Mouse (Mus musculus): ENCODE measurements around the gene Bcl7c. TPM values are rescaled to one million over a fixed set of nuclear protein-coding genes. Genes with fewer than 3 reads are reported as not detected.

Bcl7c gene
- polyA plus RNA-seq, 1 experiment from 2014 or later = 41.1 TPM

DNA sequence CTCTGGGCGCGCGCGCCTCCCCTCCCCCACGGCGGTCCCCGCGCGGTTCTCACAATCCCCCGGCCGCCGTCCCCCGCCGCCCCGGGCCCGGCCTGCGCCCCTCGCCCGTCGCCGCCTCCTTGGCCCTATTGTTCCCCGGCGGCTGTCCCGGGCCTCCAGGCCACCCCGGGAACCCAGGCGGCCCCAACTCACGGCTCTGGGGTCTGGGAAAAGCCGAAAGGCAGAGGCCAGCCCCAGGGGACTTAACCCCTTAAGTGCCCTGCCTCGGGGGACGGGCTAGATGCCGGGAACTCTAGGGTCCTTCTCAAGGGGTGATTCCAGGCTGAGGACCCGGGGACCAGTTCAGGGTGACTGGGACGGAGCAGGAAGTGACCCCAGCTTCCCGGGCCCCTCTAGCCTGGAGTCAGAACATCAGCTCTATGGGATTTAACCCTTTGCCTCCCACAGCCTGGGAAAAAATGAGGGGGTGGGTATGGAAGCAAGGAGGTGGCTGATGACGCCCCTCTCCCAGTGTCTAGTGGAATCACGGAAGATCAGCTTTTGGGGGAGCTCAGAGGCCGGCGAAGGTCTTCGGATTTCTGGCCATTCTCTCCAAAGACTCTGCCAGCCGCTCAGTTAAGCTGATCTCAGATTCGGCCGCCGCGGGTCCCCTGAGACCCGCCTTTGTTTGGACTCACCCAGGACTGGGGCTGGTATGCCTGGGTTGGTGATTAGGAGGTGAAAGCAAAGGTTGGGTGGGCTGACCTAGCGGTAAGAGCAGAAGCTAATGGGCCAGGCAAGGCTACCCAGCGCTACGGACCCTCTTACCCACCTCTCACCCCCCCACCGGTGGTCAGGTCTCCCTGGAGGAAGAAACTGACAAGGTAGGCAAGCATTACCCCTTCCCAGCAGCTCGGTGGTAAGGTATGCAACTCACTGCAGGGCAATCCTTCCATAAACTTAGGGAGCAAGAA, 93.6 kb downstream of the Bcl7c start, which contains the start of gene Zfp629:
TSS of gene Zfp629 (minus strand) at position 907 of the 953 bp plus-strand sequence.
- Histone ChIP-seq H3K9me3 (ENCODE audit: control insufficient read depth, low read length) (peaks cover 7% of the 10 kb centered on the region; the same call in 1 of the 2 replicates), H3K27ac (replicated peaks in 1 of 2; ENCODE audit: control insufficient read depth in 1 of 2, insufficient read depth in 1 of 2, low read depth in 2 of 2, low read length in 2 of 2) (peak within 1 kb of the TSS; percentile 77 to 89), H3K36me3 (ENCODE audit: control insufficient read depth, insufficient read depth, low read length) (peaks cover 27% of the 10 kb centered on the region), H3K4me2 (ENCODE audit: low read length) (peak within 1 kb of the TSS; percentile 76), H3K27me3 (ENCODE audit: control insufficient read depth, insufficient read depth, low read length) (no peaks in the 10 kb centered on the region), H3K9ac (ENCODE audit: low read length) (peak within 1 kb of the TSS; percentile 94), H3K4me3 (ENCODE audit: control insufficient read depth in 1 of 2, insufficient read depth in 1 of 2, low read depth in 1 of 2, low read length in 2 of 2) (peak within 1 kb of the TSS; percentile 87 to 94), H3K4me1 (ENCODE audit: control insufficient read depth in 2 of 2, insufficient read depth in 2 of 2, low read length in 2 of 2) (peaks cover 8 to 13% of the 10 kb centered on the region in 2 experiments)
- peak; percentile 85 for ATAC-seq (ENCODE audit: insufficient number of reproducible peaks, insufficient read depth, low FRiP score, low read depth)
- 0% methylated on average over 31 of the region's 50 CpGs for WGBS

DNA sequence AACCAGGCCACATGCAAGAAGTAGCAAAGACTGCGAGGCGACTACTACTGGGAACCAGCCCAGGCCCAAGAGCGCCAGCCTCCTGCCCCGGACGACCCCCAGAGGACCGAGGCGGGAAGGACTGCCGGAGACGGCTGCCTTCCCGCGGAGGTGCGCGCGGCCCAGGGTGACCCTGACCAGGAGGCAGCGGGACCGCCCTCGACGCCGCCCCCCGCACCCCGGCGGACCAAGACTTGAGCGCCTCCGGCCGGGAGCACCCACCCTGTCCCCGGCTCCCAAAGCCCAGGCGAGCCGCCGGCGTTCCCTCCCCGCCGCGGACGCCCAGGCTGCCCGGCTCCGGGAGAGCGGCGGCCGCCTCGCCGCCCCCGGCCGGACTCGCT, 94.2 kb downstream of the Bcl7c start:
- Histone ChIP-seq H3K27ac (replicated peaks in 1 of 2; ENCODE audit: control insufficient read depth in 1 of 2, insufficient read depth in 1 of 2, low read depth in 2 of 2, low read length in 2 of 2) (peak overlapping the region; percentile 75 to 89), H3K27me3 (ENCODE audit: control insufficient read depth, insufficient read depth, low read length) (no peaks in the 10 kb centered on the region), H3K36me3 (ENCODE audit: control insufficient read depth, insufficient read depth, low read length) (peaks cover 33% of the 10 kb centered on the region), H3K9me3 (ENCODE audit: control insufficient read depth, low read length) (peaks cover 7% of the 10 kb centered on the region; the same call in 1 of the 2 replicates), H3K4me2 (ENCODE audit: low read length) (peak overlapping the region; percentile 76), H3K9ac (ENCODE audit: low read length) (peak overlapping the region; percentile 94), H3K4me1 (ENCODE audit: control insufficient read depth in 2 of 2, insufficient read depth in 2 of 2, low read length in 2 of 2) (peaks cover 8 to 13% of the 10 kb centered on the region in 2 experiments), H3K4me3 (ENCODE audit: control insufficient read depth in 1 of 2, insufficient read depth in 1 of 2, low read depth in 1 of 2, low read length in 2 of 2) (peak overlapping the region; percentile 87 to 94)
- WGBS = 0% methylated on average over 28 of the region's 44 CpGs
- ATAC-seq (ENCODE audit: insufficient number of reproducible peaks, insufficient read depth, low FRiP score, low read depth) = peak; percentile 57

- WGBS = 23% methylated on average over 8 of the region's 8 CpGs
Measured at GRCm38 (mm10) chr7:127614091-127614490, 94.6 kb downstream of the Bcl7c start.

GRCm38 (mm10) chr7:127613501-127613900, 95.2 kb downstream of the Bcl7c start:
- H3K4me2 ChIP-seq (ENCODE audit: low read length) = peak overlapping the region; percentile 76
- H3K27ac ChIP-seq (replicated peaks in 1 of 2; ENCODE audit: control insufficient read depth in 1 of 2, insufficient read depth in 1 of 2, low read depth in 2 of 2, low read length in 2 of 2) = 0 out of 4 replicates have a peak overlapping the region, but pooled peaks of 1 of the 2 experiments have one; percentile 89
- peak overlapping the region; percentile 94 for H3K9ac ChIP-seq (ENCODE audit: low read length)
- H3K9me3 ChIP-seq (ENCODE audit: control insufficient read depth, low read length) = peaks cover 7% of the 10 kb centered on the region; the same call in 1 of the 2 replicates
- ATAC-seq (ENCODE audit: insufficient number of reproducible peaks, insufficient read depth, low FRiP score, low read depth) = no peak
- no peaks in the 10 kb centered on the region for H3K27me3 ChIP-seq (ENCODE audit: control insufficient read depth, insufficient read depth, low read length)
- 73% methylated on average over 8 of the region's 8 CpGs for WGBS
- peaks cover 8 to 13% of the 10 kb centered on the region in 2 experiments for H3K4me1 ChIP-seq (ENCODE audit: control insufficient read depth in 2 of 2, insufficient read depth in 2 of 2, low read length in 2 of 2)
- peak overlapping the region; percentile 87 to 94; a peak in 2 of 4 replicates for H3K4me3 ChIP-seq (ENCODE audit: control insufficient read depth in 1 of 2, insufficient read depth in 1 of 2, low read depth in 1 of 2, low read length in 2 of 2)
- H3K36me3 ChIP-seq (ENCODE audit: control insufficient read depth, insufficient read depth, low read length) = peaks cover 43% of the 10 kb centered on the region

More at GRCm38 (mm10) chr7:127614091-127614490, 94.6 kb downstream of the Bcl7c start:
- Histone ChIP-seq H3K4me2 (ENCODE audit: low read length) (peak overlapping the region; percentile 76), H3K9me3 (ENCODE audit: control insufficient read depth, low read length) (peaks cover 7% of the 10 kb centered on the region; the same call in 1 of the 2 replicates), H3K4me3 (ENCODE audit: control insufficient read depth in 1 of 2, insufficient read depth in 1 of 2, low read depth in 1 of 2, low read length in 2 of 2) (peak overlapping the region; percentile 87 to 94), H3K27ac (replicated peaks in 1 of 2; ENCODE audit: control insufficient read depth in 1 of 2, insufficient read depth in 1 of 2, low read depth in 2 of 2, low read length in 2 of 2) (peak overlapping the region; percentile 75 to 89), H3K27me3 (ENCODE audit: control insufficient read depth, insufficient read depth, low read length) (no peaks in the 10 kb centered on the region), H3K36me3 (ENCODE audit: control insufficient read depth, insufficient read depth, low read length) (peaks cover 37% of the 10 kb centered on the region), H3K9ac (ENCODE audit: low read length) (peak overlapping the region; percentile 94), H3K4me1 (ENCODE audit: control insufficient read depth in 2 of 2, insufficient read depth in 2 of 2, low read length in 2 of 2) (peaks cover 8 to 13% of the 10 kb centered on the region in 2 experiments)
- no peak for ATAC-seq (ENCODE audit: insufficient number of reproducible peaks, insufficient read depth, low FRiP score, low read depth)

DNA sequence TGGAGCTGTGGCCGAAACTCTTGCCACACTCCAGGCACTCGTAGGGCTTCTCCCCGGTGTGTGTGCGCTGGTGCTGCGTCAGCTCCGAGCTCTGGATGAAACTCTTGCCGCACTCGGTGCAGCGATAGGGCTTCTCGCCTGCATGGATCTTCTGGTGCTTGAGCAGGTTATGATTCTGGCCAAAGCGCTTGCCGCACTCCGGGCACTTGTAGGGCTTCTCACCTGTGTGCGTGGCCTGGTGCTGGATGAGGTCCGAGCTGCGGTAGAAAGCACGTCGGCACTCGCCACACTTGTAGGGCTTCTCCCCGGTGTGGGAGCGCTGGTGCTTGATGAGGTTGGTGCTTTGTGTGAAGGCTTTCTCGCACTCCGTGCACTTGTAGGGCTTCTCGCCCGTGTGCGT, 97.2 kb downstream of the Bcl7c start:
- H3K9ac ChIP-seq (ENCODE audit: low read length) = no peak overlapping the region
- H3K4me3 ChIP-seq (ENCODE audit: control insufficient read depth in 1 of 2, insufficient read depth in 1 of 2, low read depth in 1 of 2, low read length in 2 of 2) = no peak overlapping the region
- no peaks in the 10 kb centered on the region for H3K27me3 ChIP-seq (ENCODE audit: control insufficient read depth, insufficient read depth, low read length)
- no peak overlapping the region for H3K4me2 ChIP-seq (ENCODE audit: low read length)
- 98% methylated on average over 26 of the region's 26 CpGs for WGBS
- H3K4me1 ChIP-seq (ENCODE audit: control insufficient read depth in 2 of 2, insufficient read depth in 2 of 2, low read length in 2 of 2) = peaks cover 8 to 13% of the 10 kb centered on the region in 2 experiments
- peaks cover 7% of the 10 kb centered on the region; the same call in 1 of the 2 replicates for H3K9me3 ChIP-seq (ENCODE audit: control insufficient read depth, low read length)
- no peak for ATAC-seq (ENCODE audit: insufficient number of reproducible peaks, insufficient read depth, low FRiP score, low read depth)
- no peak overlapping the region for H3K27ac ChIP-seq (replicated peaks in 1 of 2; ENCODE audit: control insufficient read depth in 1 of 2, insufficient read depth in 1 of 2, low read depth in 2 of 2, low read length in 2 of 2)
- peaks cover 61% of the 10 kb centered on the region for H3K36me3 ChIP-seq (ENCODE audit: control insufficient read depth, insufficient read depth, low read length)

MicroRNA genes within 50 kb of the gene (microRNA counts, 519-probe panel; counts per million panel counts)
- microRNA mmu-miR-762 = 322 counts per million, percentile 70 among the panel's probes with 10 or more counts

Small RNAs within 50 kb of the gene (microRNA-seq; reads per million reads assigned to microRNA genes)
- gene Mir762 = not detected

Other genes with a start within 250 kb of the Bcl7c start
- 31.5 and 37.5 TPM in 2 replicates for gene Prr14, start 249.3 kb downstream of the Bcl7c start, polyA plus RNA-seq (2014; fragmentation: Nextera tagmentation; extraction: Ambion mirVana)
- gene Fbrs, start 229.7 kb downstream of the Bcl7c start, polyA plus RNA-seq (2014; fragmentation: Nextera tagmentation; extraction: Ambion mirVana) = 9.9 and 10.4 TPM in 2 replicates
- 40.1 and 40.4 TPM in 2 replicates for gene Srcap, start 196.9 kb downstream of the Bcl7c start, polyA plus RNA-seq (2014; fragmentation: Nextera tagmentation; extraction: Ambion mirVana)
- 10.3 and 11.3 TPM in 2 replicates for gene Gm42715, start 189.3 kb downstream of the Bcl7c start, polyA plus RNA-seq (2014; fragmentation: Nextera tagmentation; extraction: Ambion mirVana)
- gene Tmem265, start 147.5 kb downstream of the Bcl7c start, polyA plus RNA-seq (2014; fragmentation: Nextera tagmentation; extraction: Ambion mirVana) = 1.9 and 2.1 TPM in 2 replicates
- gene Phkg2, start 135.6 kb downstream of the Bcl7c start, polyA plus RNA-seq (2014; fragmentation: Nextera tagmentation; extraction: Ambion mirVana) = 34.3 and 38.7 TPM in 2 replicates
- 10.1 and 12.7 TPM in 2 replicates for gene Ccdc189, start 120.3 kb downstream of the Bcl7c start, polyA plus RNA-seq (2014; fragmentation: Nextera tagmentation; extraction: Ambion mirVana)
- 24.1 and 25.8 TPM in 2 replicates for gene Rnf40, start 120.2 kb downstream of the Bcl7c start, polyA plus RNA-seq (2014; fragmentation: Nextera tagmentation; extraction: Ambion mirVana)
- gene Zfp629, start 93.1 kb downstream of the Bcl7c start, polyA plus RNA-seq (2014; fragmentation: Nextera tagmentation; extraction: Ambion mirVana) = 10.7 and 12.3 TPM in 2 replicates
- 4.7 and 5.6 TPM in 2 replicates for gene Ctf1, start 3.8 kb upstream of the Bcl7c start, polyA plus RNA-seq (2014; fragmentation: Nextera tagmentation; extraction: Ambion mirVana)
- gene Ctf2, start 23.2 kb upstream of the Bcl7c start, polyA plus RNA-seq (2014; fragmentation: Nextera tagmentation; extraction: Ambion mirVana) = not detected in 2 replicates
- gene Fbxl19, start 35.6 kb upstream of the Bcl7c start, polyA plus RNA-seq (2014; fragmentation: Nextera tagmentation; extraction: Ambion mirVana) = 0.93 and 1.5 TPM in 2 replicates
- 15.7 and 17.7 TPM in 2 replicates for gene Orai3, start 60.9 kb upstream of the Bcl7c start, polyA plus RNA-seq (2014; fragmentation: Nextera tagmentation; extraction: Ambion mirVana)
- 15.0 and 16.5 TPM in 2 replicates for gene Setd1a, start 67.7 kb upstream of the Bcl7c start, polyA plus RNA-seq (2014; fragmentation: Nextera tagmentation; extraction: Ambion mirVana)
- gene Gm49388, start 76.7 kb upstream of the Bcl7c start, polyA plus RNA-seq (2014; fragmentation: Nextera tagmentation; extraction: Ambion mirVana) = not detected in 2 replicates
- gene Hsd3b7, start 91.7 kb upstream of the Bcl7c start, polyA plus RNA-seq (2014; fragmentation: Nextera tagmentation; extraction: Ambion mirVana) = 20.4 and 22.2 TPM in 2 replicates
- gene Stx4a, start 115.4 kb upstream of the Bcl7c start, polyA plus RNA-seq (2014; fragmentation: Nextera tagmentation; extraction: Ambion mirVana) = 25.8 and 28.8 TPM in 2 replicates
- gene Stx1b, start 115.6 kb upstream of the Bcl7c start, polyA plus RNA-seq (2014; fragmentation: Nextera tagmentation; extraction: Ambion mirVana) = 1.0 and 1.2 TPM in 2 replicates
- 8.8 and 8.9 TPM in 2 replicates for gene Zfp646, start 167.3 kb upstream of the Bcl7c start, polyA plus RNA-seq (2014; fragmentation: Nextera tagmentation; extraction: Ambion mirVana)
- gene Zfp668, start 167.9 kb upstream of the Bcl7c start, polyA plus RNA-seq (2014; fragmentation: Nextera tagmentation; extraction: Ambion mirVana) = 6.8 and 7.4 TPM in 2 replicates
- gene Prss53, start 182.0 kb upstream of the Bcl7c start, polyA plus RNA-seq (2014; fragmentation: Nextera tagmentation; extraction: Ambion mirVana) = 0.66 and 1.3 TPM in 2 replicates
- gene Gm21974, start 186.5 kb upstream of the Bcl7c start, polyA plus RNA-seq (2014; fragmentation: Nextera tagmentation; extraction: Ambion mirVana) = not detected in 2 replicates
- gene Vkorc1, start 186.7 kb upstream of the Bcl7c start, polyA plus RNA-seq (2014; fragmentation: Nextera tagmentation; extraction: Ambion mirVana) = 121 and 142 TPM in 2 replicates
- 167 and 178 TPM in 2 replicates for gene Bckdk, start 195.1 kb upstream of the Bcl7c start, polyA plus RNA-seq (2014; fragmentation: Nextera tagmentation; extraction: Ambion mirVana)
- 28.3 and 28.7 TPM in 2 replicates for gene Kat8, start 203.6 kb upstream of the Bcl7c start, polyA plus RNA-seq (2014; fragmentation: Nextera tagmentation; extraction: Ambion mirVana)
- 0.23 and 0.62 TPM in 2 replicates for gene Prss8, start 221.2 kb upstream of the Bcl7c start, polyA plus RNA-seq (2014; fragmentation: Nextera tagmentation; extraction: Ambion mirVana)
- gene Prss36, start 237.8 kb upstream of the Bcl7c start, polyA plus RNA-seq (2014; fragmentation: Nextera tagmentation; extraction: Ambion mirVana) = 9.2 and 10.1 TPM in 2 replicates

All from heart, embryonic 14.5 days (tissue).